Mouse (Mus musculus) bone marrow macrophage, adult 2 months (primary cell): ENCODE results near the gene Olfr622.

Experiments
- CTCF ChIP-seq: IDR thresholded peaks from 2 replicates; pipeline ENCODE4 v1.5.1; 2012; ENCODE audit warnings: low read depth, mild to moderate bottlenecking, low read length, moderate library complexity
- POLR2A ChIP-seq: IDR thresholded peaks from 2 replicates; pipeline ENCODE4 v1.6.1; 2012; ENCODE audit warnings: mild to moderate bottlenecking, low read depth, low read length, borderline replicate concordance

DNA sequence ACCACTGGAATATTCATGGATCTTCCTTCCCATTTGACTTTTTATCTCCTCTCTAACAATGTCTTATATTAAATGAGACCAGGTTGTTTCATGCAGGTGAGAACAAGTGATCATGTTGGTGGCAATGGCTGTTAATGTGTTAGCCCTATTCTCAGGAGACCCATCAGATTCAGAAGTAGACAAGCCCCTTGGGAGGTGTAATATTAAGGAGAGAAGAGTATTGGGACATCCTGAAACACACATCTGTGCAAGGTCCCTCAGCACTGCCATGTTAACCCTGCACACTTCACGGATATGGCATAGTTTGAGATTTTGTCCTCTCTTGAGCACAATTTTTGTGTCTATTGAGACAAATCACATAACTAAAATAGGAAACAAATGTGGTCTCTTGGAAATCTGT, at the start of gene Olfr622:
- no peak for TF ChIP-seq CTCF
- no peak for TF ChIP-seq POLR2A
